Mouse (Mus musculus): ENCODE data around the gene Fgfr2. TPM values are rescaled to one million over a fixed set of nuclear protein-coding genes. Genes with fewer than 3 reads are reported as not detected.

The Fgfr2 gene
- total RNA-seq, 2 experiments from 2014 or later: 190 to 480 TPM

GRCm38 (mm10) chr7:130381387-130381951, 2741.7 kb downstream of the Fgfr2 start:
- DNase-seq: no peak

DNA sequence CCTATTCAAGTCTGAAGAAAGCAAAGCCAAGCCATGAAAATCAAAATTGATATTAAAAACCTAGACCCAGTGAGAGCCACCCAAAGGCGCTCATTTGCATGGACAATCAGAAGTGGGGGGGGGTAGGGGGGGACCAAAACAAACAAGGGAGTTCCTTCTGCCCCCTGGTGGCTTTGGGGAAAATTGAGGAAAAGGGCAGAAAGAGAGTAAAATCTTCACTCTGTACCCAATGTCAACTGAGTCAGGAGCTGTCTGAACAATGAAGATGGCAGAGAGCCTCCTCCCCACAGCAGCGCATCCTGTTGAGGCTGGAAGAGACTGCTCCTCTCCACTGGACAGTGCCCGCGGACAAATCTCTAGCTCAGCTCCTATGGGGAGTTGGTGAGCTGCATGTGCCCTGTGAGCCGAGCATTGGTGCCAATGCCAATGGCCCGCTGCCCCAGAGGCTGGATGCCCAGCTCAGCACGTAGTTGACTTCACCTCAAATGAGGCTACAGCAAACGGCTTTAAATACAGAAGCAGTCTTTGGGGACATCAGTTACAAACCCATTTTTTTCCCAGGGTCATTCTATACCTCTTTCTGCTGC, 2742.3 kb downstream of the Fgfr2 start:
- DNase-seq: peak; percentile 11 to 44

DNA sequence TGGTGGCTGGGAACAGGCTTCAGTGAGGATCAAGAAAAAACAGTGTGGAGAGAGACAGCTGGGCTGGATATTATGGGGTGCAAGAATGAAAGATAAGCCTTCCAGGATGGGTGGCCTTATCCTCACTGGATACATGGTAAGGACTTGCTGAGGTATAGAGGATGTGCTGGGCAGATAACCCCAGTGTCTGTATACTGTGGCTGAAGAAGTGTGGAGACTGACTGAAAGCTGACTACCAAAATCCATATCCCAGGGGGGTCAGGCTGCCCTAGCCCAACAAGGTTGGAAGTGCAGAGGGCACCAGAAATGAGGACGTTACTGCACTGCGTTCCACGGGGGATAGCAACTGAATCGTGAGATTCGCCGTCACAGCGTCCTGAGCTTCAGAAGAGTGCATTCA, 2742.8 kb downstream of the Fgfr2 start:
- no peak for DNase-seq

DNA sequence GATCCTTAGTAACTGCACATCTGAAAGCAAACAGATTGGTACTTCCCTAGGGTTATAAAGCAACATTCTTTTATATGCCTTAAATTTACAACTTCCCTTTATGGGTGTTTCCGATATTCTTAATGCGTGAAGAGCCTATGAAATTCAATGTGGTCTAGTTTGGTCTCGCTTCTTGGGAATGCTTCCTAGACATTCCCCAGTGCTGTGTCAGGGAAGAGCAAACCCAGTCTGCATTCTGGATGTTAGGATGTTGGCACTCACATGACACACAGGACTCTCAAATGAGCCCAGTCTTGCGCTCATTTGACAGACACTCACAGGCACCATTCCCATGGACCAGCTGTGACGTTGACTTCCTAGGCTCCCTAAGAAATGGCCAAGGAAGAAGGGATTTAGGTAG, 2743.3 kb downstream of the Fgfr2 start:
- DNase-seq: no peak

- no peak for DNase-seq
These were observed 2744.8 kb downstream of the Fgfr2 start for GRCm38 (mm10) chr7:130378308-130378707.

GRCm38 (mm10) chr7:130374311-130374710, 2748.8 kb downstream of the Fgfr2 start:
- peak; percentile 56 to 81 for DNase-seq

DNA sequence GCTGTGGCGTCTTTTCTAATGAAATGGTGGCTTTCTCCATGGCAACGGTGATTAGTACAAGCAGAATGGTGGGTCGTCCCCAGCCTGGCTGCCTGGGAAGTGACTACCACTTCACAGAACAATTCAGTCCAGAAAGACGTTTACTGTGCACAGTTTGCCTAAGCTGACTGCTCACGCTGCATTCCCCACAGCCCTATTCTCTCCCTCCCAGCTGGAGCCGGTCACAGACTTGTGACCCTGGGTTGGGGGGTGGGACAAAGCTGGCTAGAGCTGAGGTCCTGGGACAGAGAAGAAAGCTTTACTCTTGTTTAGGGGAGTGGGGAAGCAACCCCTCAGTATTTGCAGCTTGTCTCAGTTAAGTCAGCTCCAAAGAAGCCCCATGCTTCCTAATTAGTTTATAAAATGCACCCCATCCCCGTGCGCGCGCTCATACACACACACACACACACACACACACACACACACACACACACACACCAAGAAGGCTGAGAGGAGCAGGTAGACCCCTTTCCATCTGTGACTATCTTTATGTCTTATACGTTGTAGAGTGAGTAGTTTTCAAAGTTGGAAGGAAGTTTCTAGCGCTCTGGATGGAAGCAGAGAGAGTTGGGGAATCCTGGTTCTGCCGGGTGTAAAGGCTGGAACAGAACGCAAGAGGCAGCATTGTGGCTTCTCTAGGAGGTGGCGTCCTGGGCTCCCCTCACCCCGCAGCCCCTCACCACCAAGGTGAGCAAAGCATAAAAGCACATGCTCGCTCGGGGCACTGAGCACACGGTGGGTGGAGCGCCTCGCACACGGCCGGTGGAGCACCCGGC, 2754.1 kb downstream of the Fgfr2 start:
- no peak for DNase-seq

DNA sequence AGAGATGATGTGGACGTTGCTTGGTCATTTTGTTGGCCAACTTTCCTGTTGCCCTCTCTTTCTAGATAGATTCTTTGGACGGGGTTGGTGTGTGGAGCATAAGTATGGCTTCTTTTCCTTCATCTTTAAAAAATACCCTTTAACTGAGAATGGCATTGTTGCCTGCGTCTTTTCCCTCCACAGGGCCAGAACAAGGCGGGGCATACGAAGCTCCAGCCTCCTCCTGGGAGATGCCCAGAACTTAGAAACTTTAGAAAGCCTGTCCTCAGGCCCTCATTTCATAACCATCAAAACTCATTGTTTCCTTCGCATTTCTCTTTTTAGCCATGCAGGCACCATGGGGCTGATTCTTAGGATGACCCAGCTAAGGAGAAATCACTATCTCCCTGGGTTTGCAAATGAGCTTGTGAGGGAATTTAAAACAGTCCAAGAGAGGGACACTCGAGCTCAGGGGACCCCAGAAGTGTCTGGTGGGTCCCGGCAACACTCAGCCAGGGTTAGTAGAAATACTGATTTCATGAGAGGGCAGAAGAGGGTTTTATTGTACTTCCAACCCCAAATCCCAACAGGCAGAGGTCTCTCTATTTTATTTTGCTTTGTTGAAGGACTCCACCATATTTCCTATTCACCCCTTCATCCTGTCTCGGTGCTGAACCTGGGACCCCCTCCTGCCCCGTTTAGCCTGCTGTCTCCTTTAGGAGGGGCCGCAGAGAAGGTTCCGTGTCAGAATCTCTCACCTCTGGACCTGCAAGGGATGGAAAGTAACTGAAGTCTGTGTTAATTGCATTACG, 2754.9 kb downstream of the Fgfr2 start:
- DNase-seq: no peak

DNA sequence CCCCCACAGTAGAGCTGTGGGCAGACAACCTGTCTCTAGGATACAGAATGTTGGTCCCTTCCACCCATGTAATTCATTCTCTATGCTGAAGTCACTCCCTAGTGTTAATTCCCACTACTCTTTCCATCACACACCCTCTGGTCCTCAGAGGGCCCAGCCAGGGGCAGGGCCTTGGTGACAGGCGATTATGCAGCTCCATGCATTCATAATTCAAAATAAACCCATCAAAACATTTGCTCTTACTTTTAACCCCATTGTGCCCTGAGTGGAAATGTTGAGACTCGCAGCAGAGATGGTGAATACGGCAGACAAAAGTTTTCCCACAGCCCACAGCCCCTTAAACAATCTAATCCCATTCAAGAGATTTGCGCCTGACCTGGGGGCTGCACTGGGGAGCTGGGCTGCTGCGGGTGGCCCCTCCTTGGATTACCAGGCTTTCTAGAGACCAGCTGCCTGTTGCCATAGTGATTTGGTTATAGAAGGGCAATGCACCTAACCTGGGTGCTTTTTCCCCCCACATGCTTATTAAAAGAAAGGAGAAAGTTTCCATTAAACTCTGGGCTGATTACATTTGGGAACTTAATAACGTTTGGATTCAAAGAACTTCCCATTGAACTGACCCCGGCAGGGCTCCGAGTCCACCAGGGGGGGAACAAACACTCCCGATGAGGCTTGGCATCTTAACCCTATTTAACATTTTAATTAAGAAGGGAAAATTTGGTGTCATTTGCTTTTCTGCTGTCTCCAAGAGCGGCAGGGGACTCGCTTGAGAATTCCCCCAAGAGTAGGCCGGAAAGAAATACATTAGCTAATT, 2755.7 kb downstream of the Fgfr2 start:
- DNase-seq: no peak

- no peak for DNase-seq
These were observed 2757.4 kb downstream of the Fgfr2 start for GRCm38 (mm10) chr7:130365711-130366110.

DNA sequence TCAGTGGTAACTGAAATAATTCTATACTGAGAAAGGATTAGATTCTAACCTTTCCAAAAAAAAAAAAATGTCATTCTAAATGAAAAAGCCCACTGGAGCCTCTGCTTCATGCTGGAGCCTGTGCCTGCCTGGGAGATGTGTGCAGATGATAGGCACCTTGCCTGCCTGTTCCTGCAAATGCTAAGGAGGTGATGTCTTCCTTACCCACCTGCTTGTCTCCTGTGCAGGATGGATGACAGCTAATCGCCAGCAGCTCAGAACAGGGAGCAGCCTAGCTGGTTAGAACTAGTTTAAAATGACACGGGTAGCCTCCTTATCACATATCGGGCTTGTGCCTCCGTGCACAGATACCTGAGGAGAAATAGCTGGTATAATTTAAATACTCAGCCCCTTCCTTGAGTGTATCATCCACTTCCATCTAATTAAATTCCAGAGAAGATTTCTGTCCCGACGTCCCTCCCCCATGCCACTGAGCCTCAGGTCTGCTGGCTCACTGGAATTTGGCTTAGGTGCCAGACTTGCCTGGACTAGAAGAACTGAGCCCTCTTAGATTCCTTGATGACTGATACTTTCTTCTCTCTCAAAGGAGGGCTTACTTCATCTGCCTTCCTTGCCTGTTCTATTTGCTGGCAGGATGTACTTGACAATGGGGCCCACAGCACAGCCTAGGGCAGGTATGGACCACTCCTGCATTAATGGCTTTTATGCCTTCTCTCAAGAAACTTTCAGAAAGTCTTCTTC, 2782.6 kb downstream of the Fgfr2 start:
- no peak for DNase-seq

DNA sequence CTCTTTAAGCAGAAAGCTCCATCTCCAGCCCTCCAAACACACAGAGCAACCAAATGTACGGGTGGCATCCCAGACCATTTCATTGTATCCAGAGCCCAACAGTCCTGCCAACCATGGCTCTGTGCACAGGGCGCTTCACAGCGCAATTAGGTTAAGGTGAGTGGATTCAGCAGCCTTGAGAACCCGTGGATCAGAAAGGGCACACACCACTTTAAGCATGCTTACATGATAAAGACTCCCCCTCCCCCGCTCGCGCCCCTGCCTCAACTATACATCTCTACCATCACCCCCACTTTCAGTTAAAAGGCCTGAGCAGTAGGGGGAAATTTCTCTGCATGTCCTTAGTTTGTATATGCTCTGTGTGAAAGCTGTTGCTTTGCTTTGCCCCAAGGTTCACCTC, 2785.5 kb downstream of the Fgfr2 start:
- no peak for DNase-seq

GRCm38 (mm10) chr7:130335440-130336051, 2787.6 kb downstream of the Fgfr2 start:
- DNase-seq: no peak

GRCm38 (mm10) chr7:130332515-130333220, 2790.5 kb downstream of the Fgfr2 start:
- DNase-seq: no peak

DNA sequence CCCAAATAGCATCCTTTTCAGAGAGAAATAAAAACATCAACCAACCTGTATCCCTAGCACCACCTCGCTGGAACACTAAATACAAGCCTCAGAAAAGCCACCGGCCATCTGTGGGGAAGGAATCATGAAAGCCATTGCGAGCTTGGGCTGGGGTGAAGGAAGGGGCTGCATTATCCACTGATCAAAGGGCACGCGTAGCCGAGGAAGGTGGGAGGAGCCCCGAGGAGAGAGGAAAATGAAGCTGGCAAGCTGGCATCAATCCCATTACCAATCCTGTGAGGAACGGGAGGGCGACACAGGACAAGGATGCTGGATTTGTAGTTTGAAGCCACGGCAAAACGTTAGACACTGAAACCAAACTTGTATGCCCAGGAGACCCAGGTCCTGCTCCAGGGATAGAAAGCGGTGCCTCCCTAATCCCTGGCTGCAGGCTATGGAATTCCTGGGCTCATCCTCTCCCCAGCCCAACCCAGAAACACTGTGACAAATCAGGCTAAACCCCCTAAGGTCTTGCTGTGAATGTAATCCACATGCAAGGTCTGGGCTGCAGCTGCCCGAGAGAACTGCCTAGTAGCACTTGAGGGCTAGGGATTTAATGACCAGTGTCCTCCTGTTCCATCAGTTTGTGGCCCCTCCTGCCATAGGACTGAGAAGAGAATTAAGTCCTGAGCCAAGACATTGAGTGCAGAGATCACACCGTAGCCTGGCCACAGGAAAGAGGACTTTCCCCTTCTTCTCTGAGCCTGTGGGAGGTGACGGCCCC, 2795.4 kb downstream of the Fgfr2 start:
- peak; percentile 15 to 31 for DNase-seq

DNA sequence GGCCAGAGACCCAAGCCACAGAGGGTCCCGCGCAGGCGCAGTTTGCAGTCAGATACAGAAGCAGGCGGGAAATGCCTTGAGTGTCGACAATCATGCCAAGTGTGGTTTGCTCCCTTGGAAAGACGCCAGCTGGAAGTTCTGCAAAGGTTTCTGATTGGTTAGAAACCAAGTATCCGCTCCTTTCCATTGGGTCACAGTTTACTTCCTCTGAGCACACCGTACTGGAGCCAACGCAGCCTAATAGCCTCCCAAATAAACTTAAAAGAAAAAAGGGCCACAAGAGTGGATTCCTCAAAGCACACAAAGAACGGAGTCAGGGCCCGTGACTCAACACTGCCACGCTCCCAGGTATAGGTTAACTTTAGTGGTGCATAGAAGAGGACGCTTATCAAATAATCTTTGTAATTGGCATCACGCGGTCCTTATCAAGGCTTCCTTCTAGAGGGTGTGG, 2797.1 kb downstream of the Fgfr2 start:
- peak; percentile 15 to 47 for DNase-seq

- DNase-seq: no peak
These were observed 2798.3 kb downstream of the Fgfr2 start for GRCm38 (mm10) chr7:130324716-130325401.

DNA sequence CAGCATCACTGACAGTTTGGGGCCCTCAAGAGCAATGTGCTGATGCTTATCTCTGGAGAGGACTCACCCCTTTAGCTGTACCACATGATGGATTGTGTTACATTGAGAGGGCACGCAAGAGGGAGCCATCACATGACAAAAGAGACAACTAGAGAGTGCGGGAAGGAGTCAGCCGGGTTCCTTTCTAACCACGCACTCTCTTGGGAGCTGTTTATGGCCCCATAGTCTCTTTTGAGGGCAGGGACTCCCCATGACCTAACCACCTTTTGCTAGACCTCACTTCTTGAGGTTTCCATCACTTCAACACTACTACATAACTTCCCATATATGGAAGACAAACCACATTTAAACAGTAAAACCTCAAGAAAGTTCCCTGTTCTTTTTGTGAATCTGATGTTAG, 2799.4 kb downstream of the Fgfr2 start:
- no peak for DNase-seq

Measured in adrenal gland, postnatal 36 days (tissue).